Mouse (Mus musculus) lung, postnatal 14 days (tissue): ENCODE measurements around the gene Rgs9bp.
A peak's percentile ranks its signal among the peaks of the same experiment; 100 is the strongest.
"Not testable (repeated sequence)": the region's sequence is repeated elsewhere in the genome, so short reads cannot be mapped to it uniquely, and the experiment has no call there.

Source experiments
- DNase-seq: peaks from one replicate; pipeline ENCODE4 v3.0.0; 2021

The Rgs9bp gene

GRCm38 (mm10) chr7:35582719-35583118 lies 2.7 kb downstream of the Rgs9bp start:
- DNase-seq = no peak

GRCm38 (mm10) chr7:35579849-35580248 lies 5.5 kb downstream of the Rgs9bp start:
- DNase-seq = peak; percentile 52

- DNase-seq = not testable (repeated sequence)
Observed at GRCm38 (mm10) chr7:35570883-35571282, 14.5 kb downstream of the Rgs9bp start.

- DNase-seq = not testable (repeated sequence)
Observed at GRCm38 (mm10) chr7:35569724-35570123, 15.7 kb downstream of the Rgs9bp start.

GRCm38 (mm10) chr7:35565965-35566364 lies 19.4 kb downstream of the Rgs9bp start:
- DNase-seq = not testable (repeated sequence)

GRCm38 (mm10) chr7:35564872-35565271 lies 20.5 kb downstream of the Rgs9bp start:
- not testable (repeated sequence) for DNase-seq

- no peak for DNase-seq
Observed at GRCm38 (mm10) chr7:35564067-35564865, 21.1 kb downstream of the Rgs9bp start.

GRCm38 (mm10) chr7:35563071-35563470 lies 22.3 kb downstream of the Rgs9bp start:
- DNase-seq = no peak

- DNase-seq = no peak
Observed at GRCm38 (mm10) chr7:35559838-35560237, 25.5 kb downstream of the Rgs9bp start.

- DNase-seq = no peak
Observed at GRCm38 (mm10) chr7:35558681-35559080, 26.7 kb downstream of the Rgs9bp start.

GRCm38 (mm10) chr7:35557577-35557976 lies 27.8 kb downstream of the Rgs9bp start:
- no peak for DNase-seq

GRCm38 (mm10) chr7:35556905-35557304 lies 28.5 kb downstream of the Rgs9bp start:
- no peak for DNase-seq

GRCm38 (mm10) chr7:35556205-35556603 lies 29.2 kb downstream of the Rgs9bp start, which contains the start of gene Nudt19:
Gene Nudt19, minus strand, starts transcription at chr7:35556304.
- no peak for DNase-seq

- DNase-seq = peak; percentile 88
Observed at GRCm38 (mm10) chr7:35555224-35556204, 29.9 kb downstream of the Rgs9bp start.

GRCm38 (mm10) chr7:35554605-35555175 lies 30.7 kb downstream of the Rgs9bp start:
- DNase-seq = peak; percentile 14

- DNase-seq = peak; percentile 63
Observed at GRCm38 (mm10) chr7:35553751-35554604, 31.4 kb downstream of the Rgs9bp start.

- DNase-seq = peak; percentile 69
Observed at GRCm38 (mm10) chr7:35545881-35546280, 39.5 kb downstream of the Rgs9bp start.

GRCm38 (mm10) chr7:35537562-35537961 lies 47.8 kb downstream of the Rgs9bp start, which contains the start of gene Tdrd12:
Gene Tdrd12, minus strand, starts transcription at chr7:35537745.
- no peak for DNase-seq

- DNase-seq = no peak
Observed at GRCm38 (mm10) chr7:35535750-35536512, 49.5 kb downstream of the Rgs9bp start.

- not testable (repeated sequence) for DNase-seq
Observed at GRCm38 (mm10) chr7:35530544-35530943, 54.8 kb downstream of the Rgs9bp start.

- DNase-seq = no peak
Observed at GRCm38 (mm10) chr7:35530026-35530425, 55.4 kb downstream of the Rgs9bp start.
